Mouse (Mus musculus): ENCODE data around the gene 4930519G04Rik.
"Not testable (repeated sequence)": the region's sequence is repeated elsewhere in the genome, so short reads cannot be mapped to it uniquely, and the experiment has no call there.

The 4930519G04Rik gene

GRCm38 (mm10) chr5:114913686-114914085 is 60.2 kb downstream of the 4930519G04Rik start:
- no peak for DNase-seq

- DNase-seq, result no peak
These were observed 61.4 kb downstream of the 4930519G04Rik start for GRCm38 (mm10) chr5:114914855-114915254.

GRCm38 (mm10) chr5:114915854-114916253 is 62.4 kb downstream of the 4930519G04Rik start:
- no peak for DNase-seq

- peak; percentile 95 for DNase-seq
These were observed 63.3 kb downstream of the 4930519G04Rik start for GRCm38 (mm10) chr5:114916777-114917176.

GRCm38 (mm10) chr5:114917357-114917756 is 63.9 kb downstream of the 4930519G04Rik start:
- DNase-seq, result not testable (repeated sequence)

- peak; percentile 93 for DNase-seq
These were observed 68.3 kb downstream of the 4930519G04Rik start for GRCm38 (mm10) chr5:114921551-114922365.

- no peak for DNase-seq
These were observed 68.9 kb downstream of the 4930519G04Rik start for GRCm38 (mm10) chr5:114922366-114922731.

GRCm38 (mm10) chr5:114922998-114923473 is 69.6 kb downstream of the 4930519G04Rik start, which contains the start of gene Oasl1:
Oasl1 (plus strand) TSS chr5:114923240.
- DNase-seq, result peak; percentile 96

- DNase-seq, result no peak
These were observed 72.8 kb downstream of the 4930519G04Rik start for GRCm38 (mm10) chr5:114926153-114926684.

GRCm38 (mm10) chr5:114926753-114927152 is 73.3 kb downstream of the 4930519G04Rik start:
- DNase-seq, result no peak

GRCm38 (mm10) chr5:114931626-114932025 is 78.2 kb downstream of the 4930519G04Rik start:
- no peak for DNase-seq

GRCm38 (mm10) chr5:114933206-114933605 is 79.7 kb downstream of the 4930519G04Rik start:
- no peak for DNase-seq

Data from heart, adult 11 months (tissue).